Mouse (Mus musculus) common myeloid progenitor, adult 5-6 weeks (primary cell): ENCODE data around the gene Atp8a2. TPM values are rescaled to one million over a fixed set of nuclear protein-coding genes. Genes with fewer than 3 reads are reported as not detected.
"Not testable (repeated sequence)": the region's sequence is repeated elsewhere in the genome, so short reads cannot be mapped to it uniquely, and the experiment has no call there.

ENCODE experiments used
- ATAC-seq: replicated peaks from 2 replicates; pipeline ENCODE4 v1.8.0; 2016; ENCODE audit warnings: low read depth, mild to moderate bottlenecking, moderate TSS enrichment, inconsistent platforms; ENCODE audit not compliant: poor library complexity, severe bottlenecking
- total RNA-seq: library from RNA; stranded (forward); fragments of 200-1000, 187-1606 nt; gene quantifications from 2 replicates; pipeline ENCODE4 v1.2.3, GENCODE M21; 2017

Atp8a2 gene
- total RNA-seq, 1 experiment from 2014 or later = 2.4 TPM

DNA sequence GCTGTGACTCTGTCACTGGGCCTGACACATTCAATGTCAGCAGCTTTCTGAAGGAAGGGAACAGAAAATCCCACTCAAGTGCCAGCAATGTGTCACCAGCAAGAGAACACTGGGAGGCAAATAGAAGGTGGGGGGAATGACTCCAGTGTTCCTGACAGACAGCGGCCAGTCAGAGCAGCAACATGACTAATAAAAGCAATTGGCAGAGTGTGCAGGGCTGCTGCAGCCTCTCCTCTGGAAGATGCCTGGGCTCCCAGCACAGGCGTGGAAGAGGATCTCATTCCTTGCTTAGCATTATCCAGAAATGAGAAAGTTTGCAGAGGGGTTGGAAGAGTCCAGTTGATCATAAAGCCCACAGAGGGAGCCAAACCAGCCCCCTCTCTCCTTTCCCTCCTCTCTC is 254.8 kb downstream of the Atp8a2 start:
- no peak for ATAC-seq

DNA sequence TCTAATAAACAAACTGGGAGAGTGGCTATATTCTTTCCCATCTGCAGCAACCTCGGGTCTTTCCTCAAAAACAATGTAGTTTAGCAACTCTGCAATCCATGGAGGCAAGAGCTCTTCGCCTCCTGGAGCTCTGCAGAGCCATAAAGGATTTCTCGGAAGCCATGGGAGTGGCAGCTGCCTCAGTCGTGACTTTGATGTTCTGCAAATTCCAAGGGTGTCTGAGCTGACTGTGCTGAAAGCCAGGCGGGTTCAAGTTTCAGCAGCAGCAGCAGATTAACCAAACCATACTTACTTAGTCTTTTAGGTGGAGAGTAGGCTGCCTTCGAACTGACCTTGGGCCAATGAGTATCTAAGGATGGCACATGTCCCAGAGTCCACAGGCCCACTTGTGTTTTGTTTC is 264.6 kb downstream of the Atp8a2 start:
- no peak for ATAC-seq

DNA sequence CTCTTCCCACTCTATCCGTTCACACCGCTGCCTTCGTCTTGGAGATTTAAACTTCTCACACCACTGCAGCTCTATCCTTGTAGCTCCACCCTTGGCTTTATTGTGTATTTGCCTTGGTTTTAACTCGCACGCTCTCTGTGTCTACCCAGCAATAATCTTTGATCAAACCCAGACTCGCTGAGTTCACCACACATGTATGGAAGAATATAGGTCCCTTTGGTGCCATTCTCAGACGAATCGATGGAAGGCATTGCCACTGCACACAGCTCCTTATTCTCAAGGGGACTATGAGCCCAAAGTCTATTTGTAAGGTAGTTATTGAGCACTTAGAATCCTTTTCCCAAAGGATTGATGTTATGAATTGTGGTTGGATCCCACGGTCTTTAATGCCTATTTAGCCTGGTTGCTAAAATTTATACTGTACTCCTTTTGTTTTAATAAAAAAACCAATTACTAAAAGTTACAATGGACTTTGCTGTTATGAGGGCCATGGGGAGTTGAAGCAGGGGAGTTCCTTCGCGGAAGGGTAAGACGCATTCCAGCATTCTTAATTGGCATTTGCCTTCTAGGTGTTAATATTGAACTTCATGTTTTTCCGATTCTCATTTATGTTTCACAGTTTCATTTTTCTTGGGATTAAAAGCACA is 265.4 kb downstream of the Atp8a2 start:
- ATAC-seq = no peak

DNA sequence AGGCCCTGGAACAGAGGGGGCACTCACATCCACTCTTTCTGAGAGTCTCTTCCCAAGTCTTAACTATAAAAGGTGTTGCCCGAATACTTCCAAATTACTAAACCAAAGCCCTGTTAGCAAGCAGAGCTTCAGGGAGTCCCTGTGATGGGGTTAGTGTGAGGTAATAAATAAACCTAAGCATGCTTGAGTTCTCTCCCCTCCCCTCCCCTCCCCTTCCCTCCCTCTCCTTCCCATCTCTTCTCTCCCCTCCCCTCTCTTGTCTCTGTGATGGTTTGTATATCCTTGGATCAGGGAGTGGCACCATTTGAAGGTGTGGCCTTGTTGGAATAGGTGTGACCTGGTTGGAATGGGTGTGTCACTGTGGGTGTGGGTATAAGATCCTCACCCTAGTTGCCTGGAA is 267.8 kb downstream of the Atp8a2 start:
- ATAC-seq = not testable (repeated sequence)

DNA sequence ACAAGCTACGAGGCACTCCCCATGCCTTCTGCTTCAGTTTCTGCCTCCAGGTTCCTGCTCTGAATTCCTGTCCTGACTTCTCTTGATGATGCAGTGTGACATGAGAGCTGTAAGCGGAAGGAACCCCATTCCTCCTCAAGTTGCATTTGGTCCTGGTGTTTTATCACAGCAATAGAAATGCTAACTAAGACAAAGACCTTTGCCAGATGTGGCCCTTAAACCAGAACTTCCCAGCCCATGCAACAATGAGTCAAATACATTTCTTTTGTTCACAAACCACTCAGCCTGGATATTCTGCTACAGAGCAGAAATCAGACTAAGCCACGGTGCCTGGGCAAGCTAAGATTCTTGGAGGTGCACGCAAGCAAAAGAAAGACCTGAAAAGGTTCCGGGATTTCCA is 268.2 kb downstream of the Atp8a2 start:
- no peak for ATAC-seq

DNA sequence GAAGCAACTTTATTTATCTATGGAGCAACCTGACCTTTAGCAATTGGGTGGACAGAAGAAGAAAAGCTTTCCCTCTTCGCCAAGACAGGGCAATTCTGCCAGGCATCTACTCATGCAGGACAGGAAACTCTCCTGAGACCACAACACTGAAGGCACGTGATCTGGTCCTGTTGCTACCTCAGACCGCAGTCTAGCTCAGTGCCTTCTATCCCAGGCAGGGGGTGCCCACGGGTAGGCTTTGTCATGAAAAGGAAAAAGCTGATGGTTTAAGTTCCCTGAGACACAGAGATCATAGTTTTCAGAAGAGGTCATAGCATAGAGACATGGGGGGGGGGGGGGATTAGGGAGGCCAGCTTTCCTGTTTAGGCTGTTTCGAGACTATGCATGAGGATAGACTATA is 269.2 kb downstream of the Atp8a2 start:
- ATAC-seq = peak; percentile 54

DNA sequence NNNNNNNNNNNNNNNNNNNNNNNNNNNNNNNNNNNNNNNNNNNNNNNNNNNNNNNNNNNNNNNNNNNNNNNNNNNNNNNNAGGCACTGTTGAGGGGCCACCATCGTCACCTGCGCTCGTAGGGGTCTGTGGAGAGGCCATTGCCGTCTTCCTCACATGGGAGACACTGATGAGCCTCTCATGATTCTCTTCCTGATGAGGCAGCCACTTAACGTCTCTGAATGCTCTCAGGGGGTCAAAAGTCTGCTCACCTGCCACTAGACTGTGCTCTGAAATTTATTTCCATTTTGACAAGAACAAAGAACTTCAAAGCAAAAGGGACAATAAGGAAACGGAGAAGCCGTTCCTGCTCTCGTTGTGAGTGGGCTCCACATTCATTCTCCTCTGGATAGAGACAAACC is 277.1 kb downstream of the Atp8a2 start:
- ATAC-seq = no peak

DNA sequence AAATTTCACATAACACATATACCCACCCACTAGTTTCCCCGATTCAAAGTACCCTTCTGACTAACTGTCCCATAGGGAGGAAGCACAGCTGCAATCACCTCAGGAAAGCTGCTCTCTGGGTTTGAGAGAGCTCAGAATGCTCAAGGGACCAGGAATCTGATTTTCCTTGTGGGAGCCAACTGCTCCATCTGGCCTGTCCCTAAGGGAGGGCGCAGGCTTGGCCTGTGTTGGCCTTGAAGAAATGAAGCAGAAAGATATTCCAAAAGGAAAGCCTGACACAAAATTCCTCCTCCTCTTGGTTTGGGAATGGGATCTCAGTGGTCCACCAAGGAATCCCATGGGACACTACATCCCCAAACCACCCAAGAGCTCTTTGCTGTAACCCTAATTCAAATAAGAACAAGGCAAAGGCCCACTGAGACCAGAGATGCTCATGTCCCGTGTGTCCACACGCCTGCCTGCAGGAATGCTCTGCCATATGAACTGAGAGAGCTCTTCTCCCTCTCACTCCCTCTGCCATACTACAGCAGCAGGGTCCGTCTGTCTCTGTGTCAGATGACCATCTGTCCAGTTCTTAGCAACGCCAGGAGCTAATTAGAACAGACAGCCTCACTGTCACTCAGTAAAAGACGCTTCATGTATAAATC is 293.4 kb downstream of the Atp8a2 start:
- no peak for ATAC-seq

DNA sequence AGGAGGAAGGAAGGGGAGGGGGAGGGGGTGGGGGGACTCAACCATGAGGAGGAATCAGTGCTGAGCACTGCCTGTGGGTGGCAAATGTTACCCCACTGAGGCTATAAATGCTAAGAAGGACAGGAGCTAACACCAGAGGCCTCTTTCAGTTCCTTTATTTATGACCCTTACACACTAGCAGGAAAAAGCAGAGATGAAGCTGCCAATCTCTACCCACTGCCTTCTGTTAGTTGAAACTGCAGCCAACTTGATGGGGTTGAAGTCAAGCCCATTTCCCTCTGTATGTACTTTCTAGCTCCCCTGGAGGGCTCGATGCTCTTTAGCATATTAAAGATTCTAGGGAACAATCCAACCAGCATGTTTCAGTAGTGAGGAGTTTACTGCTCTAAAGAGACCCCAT is 303.0 kb downstream of the Atp8a2 start:
- peak; percentile 65; the same call in 1 of the 2 replicates for ATAC-seq

DNA sequence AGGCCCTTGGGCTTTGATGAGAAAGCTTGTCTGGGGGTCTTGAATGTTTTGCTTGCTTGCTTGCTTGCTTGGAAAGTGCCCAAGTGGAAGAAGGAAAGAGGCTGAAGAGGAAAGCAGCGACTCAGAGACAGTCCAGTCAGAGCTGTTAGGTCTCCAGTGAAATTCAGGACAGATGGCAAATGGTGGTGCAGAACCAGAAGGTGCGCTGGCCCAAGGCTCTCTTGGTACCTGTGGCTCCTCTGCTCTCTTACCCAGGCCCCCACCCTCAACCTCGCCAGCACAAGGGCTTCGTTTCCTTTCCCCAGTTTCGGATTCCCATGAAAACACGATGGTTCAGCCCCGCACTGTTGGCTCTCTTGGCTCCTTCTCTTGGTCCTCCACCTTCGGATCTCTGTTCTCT is 304.9 kb downstream of the Atp8a2 start:
- ATAC-seq = no peak

DNA sequence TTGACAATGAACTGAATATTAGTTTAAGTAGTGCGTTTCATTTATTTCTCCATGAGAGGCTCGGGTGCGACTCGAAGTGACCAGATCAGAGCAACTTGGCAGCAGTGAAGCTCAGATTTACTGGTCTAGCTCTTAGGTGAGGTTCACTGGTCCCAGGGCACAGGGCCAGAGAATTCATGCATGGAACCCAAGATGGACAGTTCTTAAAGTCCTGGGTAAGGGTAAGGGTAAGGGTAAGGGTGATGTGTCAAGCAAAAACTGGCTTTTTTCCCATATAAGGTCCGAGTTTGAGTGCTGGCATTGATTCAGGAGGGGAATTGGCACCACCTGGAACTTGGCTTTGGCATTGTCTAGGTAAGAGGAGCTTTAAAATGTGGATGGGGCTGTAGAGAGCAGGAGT is 305.5 kb downstream of the Atp8a2 start:
- no peak for ATAC-seq

DNA sequence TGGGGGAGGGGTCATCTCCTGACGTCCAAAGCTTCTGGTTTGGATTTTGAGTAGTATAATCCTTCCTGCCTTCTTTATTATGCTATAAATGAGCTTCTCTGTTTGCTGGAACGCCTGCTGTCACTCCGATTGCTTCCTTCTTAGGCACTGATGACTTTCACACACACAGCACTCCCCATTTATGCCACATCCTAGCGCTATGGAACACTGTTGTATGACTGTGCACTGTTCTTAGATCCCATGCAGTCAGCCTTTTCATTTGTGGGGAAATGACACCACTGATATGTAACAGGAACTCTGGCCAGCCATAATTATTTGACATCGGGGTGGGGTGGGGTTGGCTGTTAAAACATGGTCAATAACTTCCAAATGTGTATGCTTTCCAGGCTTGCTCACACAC is 306.2 kb downstream of the Atp8a2 start:
- ATAC-seq = no peak

DNA sequence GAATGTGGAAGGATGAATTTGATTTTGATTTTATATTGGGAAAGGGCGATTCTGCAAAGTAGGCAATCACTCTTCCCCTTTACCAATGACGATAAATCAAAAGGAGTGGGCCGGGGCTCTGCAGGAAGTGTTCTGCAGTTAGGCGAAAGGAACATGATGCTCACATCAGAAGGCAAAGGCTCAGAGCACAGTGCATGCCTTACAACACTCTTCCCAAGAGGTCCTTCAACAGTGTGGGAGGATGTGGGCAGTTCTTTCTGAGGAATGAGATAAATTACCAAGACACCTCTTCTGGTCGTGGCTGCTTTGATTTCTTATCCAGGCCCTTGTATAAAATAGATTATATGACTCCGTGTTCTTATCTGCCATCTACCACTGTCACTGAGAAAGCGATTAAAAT is 306.9 kb downstream of the Atp8a2 start:
- no peak for ATAC-seq

DNA sequence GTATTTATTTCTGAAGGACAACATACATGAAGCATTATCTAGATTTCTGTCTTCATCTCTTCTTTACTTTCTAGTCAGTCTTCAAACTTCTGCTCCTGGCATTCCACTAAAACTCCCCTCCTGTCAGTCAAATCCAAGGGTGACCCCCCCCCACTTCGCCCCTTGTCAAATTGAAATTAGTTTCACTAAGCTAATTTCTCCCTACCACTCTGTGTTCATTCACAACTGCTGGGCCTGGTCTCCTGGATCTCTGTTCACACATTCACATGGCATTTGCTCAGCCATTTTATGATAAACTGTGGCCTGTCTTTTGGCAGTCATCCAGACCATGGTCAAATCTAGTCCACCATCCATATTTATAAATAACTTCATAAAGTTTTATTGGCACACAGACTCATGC is 308.5 kb downstream of the Atp8a2 start:
- ATAC-seq = no peak

DNA sequence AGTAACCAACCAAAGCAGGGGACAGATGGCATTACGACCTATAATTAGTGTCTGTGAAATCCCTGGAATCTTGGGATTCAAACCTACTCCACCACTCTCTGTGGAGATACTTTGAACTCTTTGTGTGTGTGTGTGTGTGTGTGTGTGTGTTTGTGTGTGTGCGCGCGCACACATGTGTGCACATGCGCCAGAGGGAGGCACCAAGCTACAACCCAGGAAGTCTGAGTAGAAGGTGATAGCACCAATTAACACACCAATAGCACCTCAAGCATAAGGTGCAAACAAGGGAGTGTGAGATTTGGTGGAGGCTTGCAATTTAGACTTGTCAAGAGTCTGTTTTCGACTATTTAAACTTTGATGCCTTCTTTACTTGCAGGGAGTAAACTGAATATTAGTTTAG is 308.9 kb downstream of the Atp8a2 start:
- no peak for ATAC-seq

DNA sequence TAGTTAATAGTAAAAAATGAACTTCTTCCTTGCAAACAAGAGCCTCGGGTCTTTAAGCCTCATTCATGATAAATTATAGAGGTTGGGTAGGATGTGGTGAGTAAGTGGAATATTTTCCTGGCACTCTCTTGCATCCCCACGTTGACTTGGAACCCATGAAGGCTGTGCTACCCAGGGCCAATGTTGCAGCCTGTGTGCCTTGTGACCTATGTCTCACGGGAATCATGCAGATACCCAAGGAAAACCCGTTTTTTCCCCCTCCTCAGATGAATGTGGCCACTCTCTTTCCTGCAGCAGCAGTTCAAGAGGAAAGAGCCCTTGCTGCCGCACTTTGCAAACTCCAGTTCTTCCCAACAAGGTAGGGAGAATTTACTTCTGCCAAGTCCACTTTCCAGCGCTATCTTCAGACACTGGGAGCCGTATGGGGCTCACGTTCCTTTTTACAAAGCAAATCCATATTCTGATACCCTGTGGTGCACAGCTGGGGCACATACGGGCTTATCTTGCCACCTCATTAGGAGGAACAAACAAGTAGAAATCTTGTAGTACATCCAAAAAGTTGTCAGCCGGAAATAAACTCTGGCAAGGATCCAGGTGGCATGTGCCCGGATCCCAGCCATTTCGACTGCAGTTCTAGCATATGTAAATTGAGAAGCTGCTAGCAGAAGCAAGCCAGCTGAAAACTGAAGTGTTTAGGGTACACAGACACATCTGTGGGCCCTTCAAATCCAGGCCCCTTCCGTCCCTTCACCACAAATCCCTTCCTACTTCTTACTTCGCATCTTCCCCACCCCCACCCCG is 309.7 kb downstream of the Atp8a2 start:
- peak; percentile 63 for ATAC-seq

DNA sequence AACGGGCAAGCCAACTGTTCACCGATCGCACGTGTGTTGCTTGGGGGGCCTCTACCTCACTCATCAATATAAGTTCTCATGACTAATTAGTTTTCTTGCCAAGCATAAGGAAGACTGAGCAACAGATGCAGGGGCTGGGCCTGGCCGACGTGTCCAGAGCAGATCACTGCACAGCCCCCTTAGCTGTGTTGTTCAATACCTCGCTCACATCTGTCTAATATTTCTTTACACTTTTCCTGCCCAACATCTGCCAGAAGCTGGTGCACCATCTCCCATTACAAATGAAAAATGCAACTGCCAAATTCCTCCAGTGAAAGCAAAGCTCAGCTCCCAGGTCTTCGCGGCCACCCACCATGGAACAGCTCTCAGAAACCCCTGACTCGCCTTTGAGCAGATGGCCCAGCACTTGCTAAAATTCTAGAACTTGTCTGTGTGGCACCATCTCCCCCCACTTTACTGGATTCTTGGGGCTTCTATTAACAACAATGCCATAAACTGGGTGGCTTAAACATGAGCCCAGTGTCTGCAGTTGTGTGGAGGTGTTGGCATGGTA is 313.4 kb downstream of the Atp8a2 start:
- ATAC-seq = no peak

DNA sequence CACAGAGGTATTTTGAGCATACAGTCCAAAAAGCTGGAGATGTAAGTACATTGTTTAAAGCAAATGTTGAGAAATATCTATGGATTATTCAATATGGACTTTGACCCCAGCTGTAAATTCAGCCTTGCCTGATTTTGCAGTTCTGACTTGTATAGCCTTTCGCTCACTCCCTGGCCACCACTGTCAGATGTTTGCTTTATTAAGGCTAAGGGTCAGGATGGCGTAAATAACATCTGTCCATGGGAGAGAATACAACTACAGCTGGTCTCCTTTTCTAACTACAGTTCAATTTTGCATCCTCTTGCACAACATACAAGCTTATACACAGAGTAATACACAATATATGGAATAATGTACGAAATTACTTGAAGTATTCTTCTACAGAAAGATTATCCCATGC is 316.1 kb downstream of the Atp8a2 start:
- ATAC-seq = no peak

DNA sequence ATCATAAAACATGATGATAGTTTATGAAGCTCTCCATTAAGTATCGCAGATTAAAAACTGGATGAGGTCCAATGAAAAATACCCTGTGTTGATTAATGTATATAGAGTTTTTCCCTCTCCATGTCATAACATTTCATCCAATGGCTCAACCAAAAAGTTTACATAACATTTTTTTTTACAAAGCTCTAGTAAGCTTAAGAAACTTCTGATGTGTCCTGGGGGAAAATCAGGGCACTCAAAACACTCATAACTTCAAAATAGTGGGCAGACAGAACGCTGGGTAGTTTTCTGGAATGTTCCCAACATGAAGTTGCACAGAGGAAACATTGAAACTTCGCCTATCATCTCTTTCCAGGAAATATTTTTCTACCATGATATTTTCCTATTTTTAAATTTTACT is 318.7 kb downstream of the Atp8a2 start:
- no peak for ATAC-seq

DNA sequence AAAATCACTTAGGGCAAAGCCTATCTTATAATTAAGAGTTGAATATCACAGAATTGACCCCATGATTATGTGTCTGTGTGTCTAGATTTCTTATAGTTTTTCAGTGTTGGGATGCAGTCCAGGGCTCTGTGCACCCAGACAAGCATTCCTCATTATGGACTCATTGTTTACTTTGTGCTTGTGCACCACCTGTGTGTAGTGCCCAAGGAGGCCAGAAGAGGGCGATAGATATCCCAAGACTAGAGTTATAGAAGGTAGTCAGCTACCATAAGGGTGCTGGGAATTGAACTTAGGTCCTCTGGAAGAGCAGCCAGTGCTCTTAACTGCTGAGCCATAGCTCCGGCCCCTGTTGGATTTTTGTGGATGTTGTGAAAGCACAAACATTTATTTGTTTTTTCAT is 320.5 kb downstream of the Atp8a2 start:
- ATAC-seq = no peak

DNA sequence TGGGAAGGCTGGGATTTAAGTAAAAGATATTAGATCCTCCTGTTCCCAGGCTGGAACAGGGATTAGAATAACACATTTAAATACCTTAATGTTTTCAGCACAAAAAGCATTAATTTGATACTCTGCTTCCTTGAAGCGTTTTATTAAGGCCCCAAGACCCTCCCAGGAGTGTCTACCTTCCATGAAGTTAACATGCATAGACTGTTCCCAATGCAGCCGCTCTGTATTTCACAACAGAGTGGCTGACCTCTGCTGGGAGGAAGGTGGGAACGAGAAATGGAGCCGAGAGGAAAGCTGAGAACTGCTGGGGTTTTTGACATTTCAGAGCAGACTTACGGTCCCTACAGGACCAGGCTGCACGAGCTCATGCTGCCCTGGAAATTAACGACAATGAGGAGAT is 328.6 kb downstream of the Atp8a2 start:
- no peak for ATAC-seq
